Mouse (Mus musculus): ENCODE data around the gene Phf5a.

- no peak for TF ChIP-seq CHD2 (IDR thresholded peaks at IDR 0.05; ENCODE audit: low read depth, low read length)
- no peak for TF ChIP-seq HCFC1 (IDR thresholded peaks at IDR 0.05; ENCODE audit: borderline replicate concordance, insufficient read depth, low read length)
- no peak for TF ChIP-seq ZC3H11A (IDR thresholded peaks at IDR 0.05; ENCODE audit: borderline replicate concordance, low read depth, low read length)
- no peak for TF ChIP-seq ZNF384 (IDR thresholded peaks at IDR 0.05; ENCODE audit: low read depth, low read length)
These were observed 47.4 kb upstream of the Phf5a start for GRCm38 (mm10) chr15:81919062-81919461.
